Mouse (Mus musculus): ENCODE measurements around the gene Bri3bp.

GRCm38 (mm10) chr5:125456100-125456499 lies 14.7 kb downstream of the Bri3bp start:
- TF ChIP-seq CTCF (IDR thresholded peaks at IDR 0.05; ENCODE audit: low read depth) (no peak), EP300 (IDR thresholded peaks at IDR 0.05; ENCODE audit: low read depth) (no peak)
